Mouse (Mus musculus): ENCODE results near the gene Map2k5.

The Map2k5 gene

DNA sequence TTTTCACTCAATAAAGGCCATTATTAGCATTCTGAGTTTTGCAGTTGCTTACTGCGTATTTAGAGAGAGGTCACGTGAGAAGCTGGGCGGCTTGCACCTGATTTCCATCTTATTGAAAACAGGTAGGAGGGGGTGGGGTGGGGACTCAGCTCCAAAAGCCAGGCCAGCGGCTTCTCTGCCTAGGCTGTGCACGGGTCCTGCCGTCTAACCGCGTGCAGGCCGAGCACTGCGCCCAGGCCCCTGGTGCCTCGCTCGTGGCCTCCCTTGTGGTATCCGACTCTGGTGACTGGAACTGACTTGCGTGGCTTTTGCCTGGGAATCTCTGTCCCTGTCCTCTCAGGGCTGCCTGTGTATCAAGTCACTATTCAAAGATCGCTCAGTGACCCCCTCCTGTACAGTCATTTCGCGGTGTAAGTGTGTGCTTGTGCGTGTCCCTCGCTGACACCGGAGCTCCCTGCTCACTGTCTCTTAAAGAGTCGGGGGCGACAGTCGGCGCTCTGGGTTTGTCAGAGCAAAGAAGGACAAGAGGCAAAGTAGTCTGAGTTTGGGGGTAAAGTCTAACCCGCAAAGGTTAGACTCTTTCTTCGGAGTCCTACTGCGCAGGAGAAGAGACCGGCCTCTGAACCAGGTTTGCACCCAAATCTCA is 245.6 kb downstream of the Map2k5 start:
- no peak for DNase-seq (ENCODE audit: low spot score in 2 of 2)

DNA sequence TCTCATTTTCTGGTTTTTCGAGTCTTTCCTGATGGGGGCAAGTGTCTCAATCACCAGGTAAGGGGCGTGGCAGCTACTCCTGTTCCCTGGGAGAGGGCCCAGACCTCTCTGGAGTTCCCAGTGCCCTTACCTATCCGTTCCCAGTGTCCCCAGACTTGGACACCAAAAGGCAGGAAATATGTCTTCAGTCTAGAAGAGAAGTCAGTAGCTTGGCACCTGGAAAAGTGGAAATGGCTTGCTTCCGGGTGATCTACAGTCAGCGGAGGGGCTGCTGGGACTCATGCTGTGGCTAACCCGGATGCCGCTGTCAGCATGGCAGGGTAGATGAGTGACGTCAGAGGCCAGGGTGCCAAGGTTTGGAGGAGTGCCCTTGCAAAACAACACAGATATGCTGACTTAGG is 248.1 kb downstream of the Map2k5 start:
- DNase-seq (ENCODE audit: low spot score in 2 of 2): no peak

DNA sequence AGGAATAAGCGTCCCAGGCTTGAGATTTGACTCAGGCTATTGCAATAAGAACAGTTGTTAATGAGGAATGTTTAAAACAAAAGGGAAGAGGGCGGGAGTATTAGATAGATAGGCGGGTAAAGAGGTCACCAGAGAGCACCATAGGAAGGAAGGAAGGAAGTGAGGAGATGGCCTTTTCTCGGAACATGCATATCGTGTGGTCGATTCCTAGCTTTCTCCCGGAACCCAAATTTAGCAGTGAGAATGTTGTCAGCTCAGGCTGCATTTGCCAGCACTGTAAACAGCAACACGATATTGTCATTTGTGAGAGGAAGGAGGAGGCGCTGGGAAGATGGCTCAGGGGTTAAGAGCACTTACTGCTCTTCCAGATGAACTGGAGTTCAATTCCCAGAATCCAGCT is 253.2 kb downstream of the Map2k5 start:
- DNase-seq (ENCODE audit: low spot score in 2 of 2): no peak

DNA sequence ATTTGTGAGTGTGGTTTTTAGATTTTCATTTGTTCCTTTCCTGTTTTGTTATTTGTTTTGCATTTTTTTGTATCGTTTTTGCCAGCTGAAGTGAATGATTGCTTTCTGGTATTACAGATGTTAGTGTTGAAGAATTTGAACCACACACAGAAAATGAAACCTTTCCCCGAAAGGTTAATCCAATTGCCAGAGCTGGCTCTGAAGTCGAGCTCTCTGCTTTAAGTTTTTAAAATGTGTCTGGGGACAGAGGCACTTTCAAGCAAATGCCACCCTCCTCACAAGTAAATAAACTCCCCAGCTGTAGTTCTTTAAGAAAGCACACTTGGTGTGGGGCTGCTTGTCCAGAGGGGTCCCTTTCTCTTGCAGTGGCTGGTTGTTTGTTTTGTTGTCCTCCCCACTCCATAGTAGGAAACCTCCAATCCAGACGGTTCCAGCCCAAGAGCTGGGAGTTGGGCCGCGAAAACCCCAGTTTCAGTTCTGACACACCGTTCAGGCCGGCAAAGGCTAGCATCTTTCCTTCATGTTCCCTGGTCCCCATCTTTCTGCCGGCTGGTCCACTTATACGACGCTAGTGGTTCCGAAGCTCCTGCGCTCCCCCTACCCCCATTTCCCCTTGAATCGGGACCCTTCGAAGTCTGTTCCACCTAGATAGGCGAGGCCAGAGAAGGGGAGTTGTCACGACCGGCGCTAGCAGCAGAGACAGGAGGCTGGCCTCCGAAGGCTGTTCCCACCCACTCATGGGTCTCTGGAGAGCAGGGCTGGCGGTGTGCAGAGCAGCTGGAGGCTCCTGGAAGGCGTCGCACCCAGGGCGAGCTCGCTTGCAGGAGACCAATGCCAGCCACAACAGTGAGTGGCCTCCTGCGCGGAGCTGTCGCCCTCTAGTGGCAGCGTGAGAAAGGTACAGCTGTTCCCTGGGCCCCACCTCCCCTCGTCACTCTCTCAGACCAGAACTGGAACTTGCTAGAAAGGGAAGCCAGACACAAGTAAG is 254.0 kb downstream of the Map2k5 start:
- peak; percentile 89 for DNase-seq (ENCODE audit: low spot score in 2 of 2)

DNA sequence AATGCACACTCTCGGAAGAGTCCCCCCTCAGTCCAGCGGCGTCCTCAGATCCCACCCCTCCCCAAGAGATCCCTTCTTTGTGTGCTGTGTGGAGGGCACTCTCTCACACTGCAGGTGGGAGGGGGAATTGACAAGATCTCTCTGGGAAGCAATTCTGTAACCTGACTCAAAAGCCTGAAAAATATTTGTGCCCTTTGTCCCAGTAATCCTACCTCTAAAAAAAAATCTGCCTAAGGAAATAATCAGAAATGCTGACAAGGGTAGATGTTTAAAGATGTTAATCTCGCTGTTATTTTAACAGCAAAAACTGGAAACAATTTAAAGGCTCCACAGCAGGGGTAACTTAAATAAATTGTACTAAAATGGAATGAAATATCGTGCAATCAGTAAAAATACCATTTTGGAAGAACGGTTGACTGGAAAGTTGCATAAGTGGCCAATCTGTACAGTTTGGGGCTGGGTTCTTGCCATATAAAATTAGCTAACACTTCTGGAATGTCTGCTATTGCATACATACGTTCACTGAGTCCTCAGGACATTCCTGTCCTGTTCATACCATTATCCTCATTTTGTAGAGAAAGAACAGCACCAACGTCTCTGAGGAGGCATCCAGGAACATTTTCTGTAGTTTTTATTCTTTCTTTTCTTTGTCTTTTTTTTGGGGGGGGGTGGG is 255.4 kb downstream of the Map2k5 start:
- no peak for DNase-seq (ENCODE audit: low spot score in 2 of 2)

DNA sequence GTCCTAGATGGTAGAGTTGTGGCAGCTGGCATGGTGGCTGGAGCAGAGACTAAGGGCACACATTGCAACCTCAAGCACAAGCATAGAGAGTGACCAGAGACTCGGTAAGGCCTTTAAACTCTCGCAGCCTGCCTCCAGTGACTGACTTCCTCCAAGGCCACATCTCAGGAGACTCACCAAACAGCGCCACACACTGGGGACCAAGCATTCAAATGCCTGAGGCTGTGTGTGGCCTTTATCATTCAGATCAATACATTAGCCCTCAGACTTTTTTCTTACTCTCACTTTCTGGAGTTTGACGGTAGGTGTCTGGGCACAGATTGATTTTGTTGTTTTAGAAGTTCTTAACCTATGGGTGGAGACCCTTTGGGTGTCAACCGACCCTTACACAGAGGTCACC is 259.3 kb downstream of the Map2k5 start:
- DNase-seq (ENCODE audit: low spot score in 2 of 2): no peak

Data from urinary bladder, postnatal 4 days (tissue).